Mouse (Mus musculus) ES-E14 (cell line): ENCODE data around the gene Dpm2. TPM values are rescaled to one million over a fixed set of nuclear protein-coding genes. Genes with fewer than 3 reads are reported as not detected.

Experiments
- DNase-seq: peaks from one replicate; pipeline ENCODE4 v3.0.0-alpha.2; 2013; ENCODE audit warnings: low read depth, low spot score
- H3K27ac ChIP-seq: 2 replicates; pipeline ENCODE4 v1.5.1; 2012; ENCODE audit warnings: low read depth, mild to moderate bottlenecking, low read length, moderate library complexity, mixed read lengths; ENCODE audit not compliant: poor library complexity, insufficient read depth, severe bottlenecking
- H3K36me3 ChIP-seq: 2 replicates; pipeline ENCODE4 v1.6.1; 2012; ENCODE audit warnings: mild to moderate bottlenecking, low read length, moderate library complexity, mixed read lengths; ENCODE audit not compliant: control insufficient read depth, poor library complexity, insufficient read depth, severe bottlenecking
- H3K4me1 ChIP-seq, 2 experiments: fragments of 150-350 bp in 1 of 2; sonication (generic) in 1 of 2; 2 replicates each; pipeline ENCODE4 v1.6.1; 2012; ENCODE audit warnings: low read length in 2 of 2, mild to moderate bottlenecking in 1 of 2, mixed read lengths in 1 of 2; ENCODE audit not compliant: control insufficient read depth in 2 of 2, insufficient read depth in 2 of 2, poor library complexity in 1 of 2
- H3K4me3 ChIP-seq, 2 experiments: fragments of 150-350 bp in 1 of 2; sonication (generic) in 1 of 2; 2 replicates each; pipeline ENCODE4 v1.5.1; 2012; ENCODE audit warnings: low read length in 2 of 2, low read depth in 1 of 2, mild to moderate bottlenecking in 1 of 2, mixed read lengths in 1 of 2; ENCODE audit not compliant: insufficient read depth in 1 of 2, poor library complexity in 1 of 2, severe bottlenecking in 1 of 2
- H3K9ac ChIP-seq: 2 replicates; pipeline ENCODE4 v1.6.1; 2012; ENCODE audit warnings: low read depth, mild to moderate bottlenecking, low read length, mixed read lengths; ENCODE audit not compliant: poor library complexity, insufficient read depth, severe bottlenecking
- H3K9me3 ChIP-seq: fragments of 150-350 bp; sonication (generic); 2 replicates; pipeline ENCODE4 v1.6.1; 2012; ENCODE audit warnings: low read depth, mild to moderate bottlenecking, low read length; ENCODE audit not compliant: control insufficient read depth, insufficient read depth
- CHD2 ChIP-seq: IDR thresholded peaks from 2 replicates; pipeline ENCODE4 v1.6.1; 2014; ENCODE audit warnings: mild to moderate bottlenecking, low read depth, low read length, inconsistent platforms
- HCFC1 ChIP-seq: IDR thresholded peaks from 2 replicates; pipeline ENCODE4 v1.6.1; 2012; ENCODE audit warnings: low read length, inconsistent platforms, borderline replicate concordance; ENCODE audit not compliant: insufficient read depth
- MAFK ChIP-seq: IDR thresholded peaks from 2 replicates; pipeline ENCODE4 v1.6.1; 2014; ENCODE audit warnings: mild to moderate bottlenecking, low read depth, low read length, inconsistent platforms; ENCODE audit not compliant: insufficient read depth
- ZC3H11A ChIP-seq: IDR thresholded peaks from 2 replicates; pipeline ENCODE4 v1.6.1; 2012; ENCODE audit warnings: low read depth, mild to moderate bottlenecking, inconsistent platforms, low read length, borderline replicate concordance
- ZNF384 ChIP-seq: IDR thresholded peaks from 2 replicates; pipeline ENCODE4 v1.6.1; 2012; ENCODE audit warnings: low read depth, low read length, inconsistent platforms
- in situ Hi-C, 2 experiments: fragments of 600-800 bp; cut with MboI; formaldehyde crosslinking; loops; one replicate each; pipeline ENCODE4 v1.15.1; 2025; ENCODE audit warnings: low sequenced_read_pairs in 2 of 2, inconsistent platforms in 1 of 2; ENCODE audit not compliant: unreplicated experiment in 2 of 2
- total RNA-seq: library from RNA; depleted of rRNA; stranded (reverse); fragments of 300-350 nt; gene quantifications from 2 replicates; pipeline ENCODE4 v1.2.3, GENCODE M21; 2012

Gene Dpm2
- total RNA-seq, 1 experiment: 44.1 TPM

DNA sequence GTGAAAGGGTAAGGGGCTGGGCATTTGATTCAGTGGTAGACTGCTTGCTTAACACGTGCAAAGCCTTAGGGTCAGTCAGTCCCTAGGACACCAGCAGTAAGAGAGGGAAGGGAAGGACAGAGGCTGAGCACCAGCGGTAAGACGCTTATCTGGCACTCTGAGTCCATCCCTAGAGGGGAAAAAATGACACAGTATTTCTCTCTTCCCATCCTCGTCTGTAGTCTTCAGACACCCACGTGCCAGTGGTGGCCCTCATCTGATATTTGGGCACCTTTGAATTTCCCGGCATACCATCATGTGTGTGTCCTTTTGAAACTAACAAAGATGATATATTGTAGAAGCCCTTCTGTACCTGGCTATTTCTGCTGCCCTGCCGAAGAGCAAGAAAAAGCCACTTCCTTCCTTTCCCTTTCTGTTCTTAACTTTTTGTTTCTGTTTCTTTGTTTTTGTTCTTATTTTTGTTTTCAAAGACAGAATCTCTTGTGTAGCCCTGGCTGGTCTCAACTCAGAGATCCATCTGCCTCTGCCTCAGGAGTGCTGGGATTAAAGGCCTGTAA is 17.0 kb upstream of the Dpm2 start:
- Histone ChIP-seq H3K4me3 (no peak overlapping the region), H3K27ac (no peak overlapping the region), H3K9me3 (no peaks in the 10 kb centered on the region), H3K36me3 (no peaks in the 10 kb centered on the region; the same call in 1 of the 2 replicates), H3K9ac (no peak overlapping the region), H3K4me1 (peaks cover 6 to 15% of the 10 kb centered on the region in 2 experiments; a peak in 2 of 4 replicates)
- TF ChIP-seq MAFK (no peak), CHD2 (no peak), ZNF384 (no peak), ZC3H11A (no peak)
- DNase-seq: no peak
- in situ Hi-C loops: no loop called here

- TF ChIP-seq HCFC1 (no peak), ZC3H11A (no peak), ZNF384 (no peak), CHD2 (no peak), MAFK (no peak)
- no peak for DNase-seq
- H3K27ac ChIP-seq: no peak overlapping the region
Measured at GRCm38 (mm10) chr2:32555484-32555883, 15.2 kb upstream of the Dpm2 start.

DNA sequence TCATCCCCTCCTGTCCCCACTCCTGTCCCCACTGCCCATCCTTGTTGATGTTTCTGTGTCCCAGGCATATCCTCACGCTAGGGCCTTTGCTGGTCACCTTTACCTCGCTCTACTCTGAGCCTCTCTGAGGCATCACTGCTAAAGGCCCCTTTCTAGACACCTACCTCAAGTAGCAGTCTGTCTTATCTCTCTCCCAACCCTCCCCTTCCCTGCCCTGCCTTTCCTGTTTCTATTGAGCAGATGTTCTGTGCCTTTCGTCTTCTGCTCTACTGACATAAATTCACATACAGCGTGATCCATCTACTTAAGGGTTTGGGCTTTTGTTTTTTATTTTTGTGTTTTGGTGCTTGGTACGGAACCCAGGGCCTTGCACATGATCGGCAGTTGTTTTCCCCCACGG is 14.6 kb upstream of the Dpm2 start:
- DNase-seq: no peak
- no peaks in the 10 kb centered on the region for H3K9me3 ChIP-seq

More at GRCm38 (mm10) chr2:32555484-32555883, 15.2 kb upstream of the Dpm2 start:
- Histone ChIP-seq H3K36me3 (peaks cover 11% of the 10 kb centered on the region; the same call in 1 of the 2 replicates), H3K9ac (no peak overlapping the region), H3K4me1 (peaks cover 6 to 17% of the 10 kb centered on the region in 2 experiments; a peak in 2 of 4 replicates), H3K4me3 (no peak overlapping the region), H3K9me3 (no peaks in the 10 kb centered on the region)
- in situ Hi-C loops: no loop called here

GRCm38 (mm10) chr2:32559570-32559969 is 11.1 kb upstream of the Dpm2 start:
- in situ Hi-C loops: no loop called here
- no peak for DNase-seq
- Histone ChIP-seq H3K27ac (no peak overlapping the region; the same call in 1 of the 2 replicates), H3K9me3 (no peaks in the 10 kb centered on the region), H3K36me3 (peaks cover 18% of the 10 kb centered on the region; the same call in 1 of the 2 replicates), H3K4me3 (no peak overlapping the region), H3K4me1 (peaks cover 6 to 17% of the 10 kb centered on the region in 2 experiments; a peak in 2 of 4 replicates), H3K9ac (no peak overlapping the region)
- no peak for TF ChIP-seq ZC3H11A
- no peak for TF ChIP-seq ZNF384
- no peak for TF ChIP-seq CHD2
- no peak for TF ChIP-seq HCFC1
- no peak for TF ChIP-seq MAFK

More for the DNA sequence above, 14.6 kb upstream of the Dpm2 start:
- in situ Hi-C loops: no loop called here
- Histone ChIP-seq H3K36me3 (peaks cover 11% of the 10 kb centered on the region; the same call in 1 of the 2 replicates), H3K4me3 (no peak overlapping the region), H3K9ac (no peak overlapping the region), H3K27ac (no peak overlapping the region; the same call in 1 of the 2 replicates), H3K4me1 (peaks cover 6 to 17% of the 10 kb centered on the region in 2 experiments; a peak in 2 of 4 replicates)
- no peak for TF ChIP-seq MAFK
- TF ChIP-seq ZNF384: no peak
- no peak for TF ChIP-seq HCFC1
- no peak for TF ChIP-seq ZC3H11A
- TF ChIP-seq CHD2: no peak

DNA sequence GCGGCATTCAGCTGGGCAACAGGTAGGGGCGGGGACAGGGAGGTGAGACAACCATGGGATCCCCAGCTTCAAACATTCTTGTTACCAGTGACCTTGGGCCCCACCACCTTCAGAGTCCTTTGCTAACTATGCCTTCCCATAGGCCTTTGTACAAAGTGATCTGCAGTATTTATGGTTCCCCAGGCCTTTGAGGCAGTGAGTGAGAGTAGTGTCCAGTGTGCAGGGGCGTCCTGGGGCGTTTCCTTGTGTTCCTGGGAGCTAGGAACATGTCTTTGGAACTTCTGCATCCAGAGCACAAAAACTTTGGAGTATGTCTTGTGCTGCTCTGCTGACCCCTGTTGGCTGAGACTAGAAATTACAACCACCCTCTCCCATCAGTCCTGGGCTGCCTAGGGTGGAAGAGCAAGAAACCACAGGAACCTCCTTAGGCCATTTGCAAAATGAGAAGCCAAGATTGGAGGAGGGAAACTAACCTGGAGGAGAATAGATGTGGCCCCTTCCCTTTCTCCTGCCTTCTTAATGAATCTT is 4.1 kb upstream of the Dpm2 start:
- peaks cover 0 to 2% of the 10 kb centered on the region in 2 experiments; a peak in 2 of 4 replicates for H3K4me1 ChIP-seq
- no peak for TF ChIP-seq ZNF384
- TF ChIP-seq HCFC1: peak; percentile 53; the same call in 1 of the 2 replicates
- no peak for TF ChIP-seq MAFK
- TF ChIP-seq CHD2: no peak
- TF ChIP-seq ZC3H11A: peak; percentile 60; the same call in 1 of the 2 replicates
- peak; percentile 73 for DNase-seq
- in situ Hi-C loops: no loop called here
- H3K36me3 ChIP-seq: peaks cover 20% of the 10 kb centered on the region; the same call in 1 of the 2 replicates
- no peak overlapping the region for H3K9ac ChIP-seq
- no peak overlapping the region for H3K27ac ChIP-seq
- H3K9me3 ChIP-seq: no peaks in the 10 kb centered on the region
- H3K4me3 ChIP-seq: no peak overlapping the region
